Mouse (Mus musculus) embryonic facial prominence, embryonic 14.5 days (tissue): ENCODE measurements around the gene Fhod1. TPM values are rescaled to one million over a fixed set of nuclear protein-coding genes. Genes with fewer than 3 reads are reported as not detected.

Experiments
- ATAC-seq: fragments of 200-750 bp; cut with Nextera tagmentation; 2 replicates; pipeline ENCODE4 v1.8.0; 2017; ENCODE audit warnings: low read depth, moderate number of reproducible peaks, moderate TSS enrichment
- DNase-seq: peaks from one replicate; pipeline ENCODE4 v3.0.0-alpha.2; 2015; ENCODE audit warnings: low spot score
- H3K27ac ChIP-seq: fragments of 300-500 bp; sonication (generic); replicated peaks from 2 replicates; pipeline ENCODE4 v1.5.1; 2014; ENCODE audit warnings: low read depth, mild to moderate bottlenecking, low read length, moderate library complexity
- H3K27me3 ChIP-seq: fragments of 300-500 bp; sonication (generic); replicated peaks from 2 replicates; pipeline ENCODE4 v1.6.1; 2014; ENCODE audit warnings: low read length; ENCODE audit not compliant: control insufficient read depth, insufficient read depth
- H3K36me3 ChIP-seq: fragments of 300-500 bp; sonication (generic); 2 replicates; pipeline ENCODE4 v1.6.1; 2014; ENCODE audit warnings: low read length, mixed read lengths; ENCODE audit not compliant: control insufficient read depth, insufficient read depth
- H3K4me1 ChIP-seq: fragments of 300-500 bp; sonication (generic); 2 replicates; pipeline ENCODE4 v1.6.1; 2014; ENCODE audit warnings: antibody characterized with exemption, low read length; ENCODE audit not compliant: control insufficient read depth, insufficient read depth
- H3K4me2 ChIP-seq: fragments of 300-500 bp; sonication (generic); 2 replicates; pipeline ENCODE4 v1.6.1; 2014; ENCODE audit warnings: low read depth, mild to moderate bottlenecking, low read length, moderate library complexity, mixed read lengths
- H3K4me3 ChIP-seq: fragments of 300-500 bp; sonication (generic); 2 replicates; pipeline ENCODE4 v1.5.1; 2014; ENCODE audit warnings: low read depth, mild to moderate bottlenecking, low read length
- H3K9ac ChIP-seq: fragments of 300-500 bp; sonication (generic); 2 replicates; pipeline ENCODE4 v1.6.1; 2014; ENCODE audit warnings: low read depth, mild to moderate bottlenecking, low read length, moderate library complexity, mixed read lengths
- H3K9me3 ChIP-seq: fragments of 300-500 bp; sonication (generic); 2 replicates; pipeline ENCODE4 v1.6.1; 2016; ENCODE audit warnings: low read length; ENCODE audit not compliant: control insufficient read depth
- WGBS: fragments of 180-500 bp; shearing (Covaris S2); extraction: QIAGEN DNeasy Blood & Tissue Kit; methylation state at CpG from one replicate; pipeline ENCODE4 v1.1.7; 2014; 5-methylcytosine and 5-hydroxymethylcytosine counted together
- polyA plus RNA-seq: library from polyadenylated mRNA; unstranded; fragments of >200 nt; fragmentation: Nextera tagmentation; extraction: Ambion mirVana; gene quantifications from 2 replicates; pipeline ENCODE4 v1.2.1, GENCODE M21; 2014

The Fhod1 gene
- polyA plus RNA-seq, 1 experiment from 2014 or later = 2.7 TPM

GRCm38 (mm10) chr8:105374513-105374966, 26.8 kb upstream of the Fhod1 start:
- peak; percentile 33 for DNase-seq
- H3K27me3 ChIP-seq = no peaks in the 10 kb centered on the region
- H3K9me3 ChIP-seq = no peaks in the 10 kb centered on the region
- peak overlapping the region; percentile 20 for H3K9ac ChIP-seq
- peak overlapping the region; percentile 43 for H3K4me2 ChIP-seq
- 36% methylated on average over 27 of the region's 33 CpGs for WGBS
- H3K27ac ChIP-seq = no peak overlapping the region
- H3K4me3 ChIP-seq = peak overlapping the region; percentile 18
- ATAC-seq = peak; percentile 11; the same call in 1 of the 2 replicates
- H3K36me3 ChIP-seq = no peaks in the 10 kb centered on the region
- H3K4me1 ChIP-seq = peaks cover 7% of the 10 kb centered on the region

DNA sequence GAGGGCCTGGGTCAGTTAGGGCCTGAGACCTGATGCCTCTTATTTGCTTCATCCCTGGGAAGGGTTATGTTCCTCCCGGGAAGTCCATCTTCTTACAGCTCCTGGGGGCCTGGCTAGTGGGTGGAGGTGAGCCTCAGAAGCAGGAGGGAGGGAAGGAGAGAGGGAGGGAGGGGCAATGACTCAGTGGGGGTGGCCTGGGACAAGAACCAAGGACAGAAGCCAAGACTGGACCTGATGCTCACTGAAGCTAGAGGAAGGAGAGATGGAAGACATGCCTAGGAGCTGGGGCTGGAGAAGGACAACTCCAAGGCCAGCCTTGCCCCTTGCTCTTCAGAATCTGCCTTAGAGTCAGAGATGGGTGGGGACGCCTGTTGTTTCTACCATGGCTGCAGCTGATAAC, 25.3 kb upstream of the Fhod1 start, which contains the start of gene Plekhg4:
Plekhg4 (plus strand) TSS at position 243 of the 400 bp plus-strand sequence.
- Histone ChIP-seq H3K27me3 (no peaks in the 10 kb centered on the region), H3K36me3 (peaks cover 6% of the 10 kb centered on the region; the same call in 1 of the 2 replicates), H3K4me1 (no peaks in the 10 kb centered on the region), H3K4me3 (no peak within 1 kb of the TSS), H3K9ac (no peak within 1 kb of the TSS), H3K4me2 (peak within 1 kb of the TSS; percentile 43), H3K9me3 (no peaks in the 10 kb centered on the region), H3K27ac (no peak within 1 kb of the TSS)
- DNase-seq (no peak), ATAC-seq (no peak)
- WGBS = 56% methylated on average over 2 of the region's 2 CpGs

DNA sequence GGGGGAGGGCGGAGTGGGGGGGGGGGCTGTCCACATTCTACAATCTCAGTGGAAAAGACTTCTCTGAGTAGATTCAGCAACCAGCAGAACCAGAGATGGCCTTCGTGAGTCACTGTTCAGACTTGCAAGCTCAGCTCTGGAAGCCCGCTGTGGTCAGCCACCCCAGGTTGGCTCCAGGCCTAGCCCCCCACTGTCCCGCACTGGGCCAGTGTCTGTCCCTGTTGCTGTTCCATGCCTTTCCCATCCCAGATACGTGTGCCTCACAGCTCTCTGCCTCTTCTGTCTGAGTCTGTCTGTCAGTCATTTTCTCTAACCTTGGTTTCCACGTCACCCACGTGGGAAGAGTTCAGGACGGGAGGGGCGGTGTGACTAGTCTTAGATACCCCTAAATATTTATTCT, 24.7 kb upstream of the Fhod1 start:
- no peak overlapping the region for H3K9ac ChIP-seq
- WGBS = 71% methylated on average over 9 of the region's 9 CpGs
- H3K9me3 ChIP-seq = no peaks in the 10 kb centered on the region
- no peak overlapping the region for H3K4me2 ChIP-seq
- DNase-seq = no peak
- H3K27ac ChIP-seq = no peak overlapping the region
- H3K4me3 ChIP-seq = no peak overlapping the region
- no peak for ATAC-seq
- H3K27me3 ChIP-seq = no peaks in the 10 kb centered on the region
- no peaks in the 10 kb centered on the region for H3K4me1 ChIP-seq
- H3K36me3 ChIP-seq = peaks cover 9% of the 10 kb centered on the region; the same call in 1 of the 2 replicates

DNA sequence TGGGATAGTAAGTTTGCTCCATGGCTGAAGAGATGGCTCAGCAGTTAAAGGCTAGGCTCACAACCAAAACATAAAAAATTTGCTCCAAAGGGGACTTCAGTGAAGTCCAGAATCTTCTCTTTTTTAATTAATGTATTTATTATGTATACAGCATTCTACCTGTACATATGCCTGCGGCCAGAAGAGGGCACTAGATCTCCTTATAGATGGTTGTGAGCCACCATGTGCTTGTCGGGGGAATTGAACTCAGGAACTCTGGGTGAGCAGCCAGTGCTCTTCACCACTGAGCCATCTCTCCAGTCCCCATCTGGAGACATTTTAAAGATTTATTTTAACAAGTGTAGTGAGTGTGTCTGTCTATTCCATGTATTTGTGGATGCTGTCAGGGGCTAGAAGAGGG, 19.4 kb upstream of the Fhod1 start:
- H3K9ac ChIP-seq = no peak overlapping the region
- DNase-seq = no peak
- H3K4me2 ChIP-seq = no peak overlapping the region
- WGBS = 63% methylated on average over 2 of the region's 2 CpGs
- H3K9me3 ChIP-seq = peaks cover 3% of the 10 kb centered on the region; the same call in 1 of the 2 replicates
- ATAC-seq = no peak
- no peak overlapping the region for H3K27ac ChIP-seq
- peaks cover 21% of the 10 kb centered on the region for H3K36me3 ChIP-seq
- H3K4me3 ChIP-seq = no peak overlapping the region
- no peaks in the 10 kb centered on the region for H3K4me1 ChIP-seq
- H3K27me3 ChIP-seq = no peaks in the 10 kb centered on the region

DNA sequence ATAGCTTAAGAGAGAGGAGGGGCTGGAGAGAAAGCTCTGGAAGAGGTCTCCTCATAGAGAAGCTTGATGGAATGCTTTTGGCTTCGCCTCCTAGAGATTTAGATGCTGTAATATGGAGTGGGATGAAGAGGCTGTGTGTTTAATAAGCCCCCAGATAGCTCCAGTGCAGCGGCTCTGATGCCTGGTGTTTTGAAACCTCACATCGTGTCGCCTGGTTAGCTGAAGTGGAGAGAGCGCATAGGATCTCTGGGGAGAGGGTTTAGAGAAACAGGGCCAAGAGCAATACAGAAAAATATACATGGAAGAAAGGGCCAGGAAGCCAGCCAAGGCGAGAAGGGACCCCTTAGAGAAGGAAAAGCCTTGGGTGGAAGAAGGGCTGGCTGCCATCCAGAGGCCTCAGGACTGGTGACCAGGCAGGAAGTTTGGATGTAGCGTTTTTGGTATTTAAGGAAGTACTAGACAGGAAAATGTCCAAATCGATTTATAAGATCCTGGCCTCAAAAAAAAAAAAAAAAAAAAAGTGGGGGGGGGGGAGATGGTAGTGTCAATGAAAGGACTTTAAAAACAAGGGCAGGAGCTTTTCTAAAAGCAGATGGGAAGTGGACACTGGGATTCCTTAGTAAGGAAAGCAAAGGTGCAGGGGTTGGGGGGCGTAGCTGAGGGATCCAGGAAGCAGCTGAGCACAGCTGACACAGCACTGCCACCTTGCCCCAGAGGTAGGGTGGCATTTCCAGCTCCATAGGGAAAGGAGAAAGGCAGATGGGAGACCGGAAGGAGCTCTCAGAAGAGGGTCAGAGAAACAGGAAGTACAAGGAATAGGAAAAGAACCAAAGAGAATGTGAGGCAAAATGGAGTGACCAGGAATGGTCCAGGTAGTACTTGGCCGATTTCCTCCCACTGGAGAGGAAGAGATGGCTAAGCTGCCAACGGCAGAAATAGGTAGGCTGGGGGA, 14.3 kb upstream of the Fhod1 start:
- peak; percentile 67 for DNase-seq
- no peak for ATAC-seq
- WGBS = 66% methylated on average over 12 of the region's 12 CpGs
- Histone ChIP-seq H3K27me3 (no peaks in the 10 kb centered on the region), H3K4me3 (no peak overlapping the region), H3K36me3 (peaks cover 10% of the 10 kb centered on the region), H3K9me3 (peaks cover 3% of the 10 kb centered on the region; the same call in 1 of the 2 replicates), H3K4me2 (no peak overlapping the region), H3K9ac (no peak overlapping the region), H3K4me1 (no peaks in the 10 kb centered on the region), H3K27ac (no peak overlapping the region; the same call in 1 of the 2 replicates)

- no peak overlapping the region for H3K4me2 ChIP-seq
- no peak overlapping the region for H3K4me3 ChIP-seq
- no peaks in the 10 kb centered on the region for H3K4me1 ChIP-seq
- no peaks in the 10 kb centered on the region for H3K9me3 ChIP-seq
- H3K36me3 ChIP-seq = peaks cover 3% of the 10 kb centered on the region; the same call in 1 of the 2 replicates
- no peak overlapping the region for H3K9ac ChIP-seq
- WGBS = 30% methylated on average over 4 of the region's 4 CpGs
- DNase-seq = peak; percentile 79
- no peak overlapping the region for H3K27ac ChIP-seq
- ATAC-seq = no peak
- no peaks in the 10 kb centered on the region for H3K27me3 ChIP-seq
Measured at GRCm38 (mm10) chr8:105359646-105360045, 11.9 kb upstream of the Fhod1 start.

DNA sequence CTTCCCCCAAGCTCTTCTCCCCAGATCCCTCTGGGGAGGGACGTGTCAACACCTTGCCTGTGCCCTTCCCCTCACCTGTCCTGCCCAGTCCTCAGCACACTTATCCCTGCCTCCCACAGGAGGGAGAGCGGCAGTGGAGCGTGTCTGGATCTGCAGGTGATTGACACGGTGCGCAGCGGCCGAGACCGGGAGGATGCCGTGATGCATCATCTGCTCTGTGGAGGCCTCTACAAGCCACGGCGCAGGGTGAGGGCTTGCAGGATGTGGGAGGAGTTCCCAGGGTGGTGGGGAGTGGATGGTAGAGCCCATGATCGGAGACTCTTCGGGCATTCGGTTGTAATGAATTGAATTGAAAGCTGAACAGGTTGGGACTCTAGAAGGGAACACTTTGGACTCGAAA, 11.5 kb upstream of the Fhod1 start:
- H3K27me3 ChIP-seq = no peaks in the 10 kb centered on the region
- H3K4me3 ChIP-seq = no peak overlapping the region
- no peaks in the 10 kb centered on the region for H3K9me3 ChIP-seq
- no peaks in the 10 kb centered on the region for H3K4me1 ChIP-seq
- ATAC-seq = no peak
- no peak overlapping the region for H3K27ac ChIP-seq
- no peak overlapping the region for H3K4me2 ChIP-seq
- peaks cover 3% of the 10 kb centered on the region; the same call in 1 of the 2 replicates for H3K36me3 ChIP-seq
- WGBS = 68% methylated on average over 15 of the region's 15 CpGs
- no peak overlapping the region for H3K9ac ChIP-seq
- no peak for DNase-seq

GRCm38 (mm10) chr8:105356681-105357080, 8.9 kb upstream of the Fhod1 start:
- Histone ChIP-seq H3K27me3 (no peaks in the 10 kb centered on the region), H3K4me1 (no peaks in the 10 kb centered on the region), H3K4me2 (no peak overlapping the region), H3K27ac (no peak overlapping the region), H3K36me3 (0 out of 2 replicates have a peak, but pooled peaks cover 3% of the 10 kb centered on the region), H3K4me3 (no peak overlapping the region), H3K9ac (no peak overlapping the region), H3K9me3 (no peaks in the 10 kb centered on the region)
- DNase-seq = no peak
- WGBS = 83% methylated on average over 14 of the region's 14 CpGs
- no peak for ATAC-seq
